8 mouse cellular contexts compared by ENCODE assay signal in the genomic region with DNA sequence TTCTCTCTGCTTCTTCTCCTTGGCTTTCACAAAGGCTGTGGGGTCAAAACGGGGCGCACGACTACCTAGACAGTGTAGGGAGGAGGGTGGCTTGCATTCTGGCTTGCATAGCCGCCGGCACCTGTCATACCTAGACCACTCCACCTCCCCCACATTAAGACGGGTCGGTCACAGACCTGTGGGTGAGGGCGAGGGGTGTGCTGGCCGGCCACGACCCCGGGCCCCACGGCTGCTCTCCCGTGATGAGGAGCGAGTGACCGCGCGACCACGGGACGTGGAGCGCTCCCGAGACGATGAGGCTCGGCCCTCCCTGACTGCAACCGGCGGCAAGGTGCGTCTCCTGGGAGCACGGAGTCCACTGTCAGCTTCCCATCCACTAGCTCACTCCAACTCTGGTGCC. TPM values are rescaled to one million over a fixed set of nuclear protein-coding genes. Genes with fewer than 3 reads are reported as not detected.
DNase-seq lines count a peak whose midpoint lies in the region; ATAC-seq and TF ChIP-seq lines count a peak whose summit lies in the region.

No protein-coding gene starts in this region.

- H3K4me3 ChIP-seq in lung, embryonic 15.5 days, result peak overlapping the region; percentile 38; the same call in 1 of the 2 replicates
- no peak overlapping the region for H3K4me3 ChIP-seq in lung, adult 2 months (replicated peaks; ENCODE audit: extremely low read depth, low read depth, low read length)
- no peak overlapping the region for H3K4me3 ChIP-seq in limb, embryonic 11.5 days (ENCODE audit: low read depth, low read length)
- peak overlapping the region; percentile 56 for H3K4me3 ChIP-seq in neural tube, embryonic 15.5 days (replicated peaks)

- 33% methylated on average over 20 of the region's 27 CpGs for WGBS in lung, embryonic 15.5 days
- WGBS in lung, adult 2 months, result 49% methylated on average over 27 of the region's 27 CpGs
- 30% methylated on average over 27 of the region's 27 CpGs for WGBS in limb, embryonic 11.5 days
- 28% methylated on average over 26 of the region's 27 CpGs for WGBS in neural tube, embryonic 15.5 days

- DNase-seq in cerebellum, adult 11-12 months, result peak; percentile 48
- DNase-seq in cerebellum, adult 11 months, result no peak
- no peak for DNase-seq in lung, adult 2 months
- DNase-seq in limb, embryonic 11.5 days (ENCODE audit: low spot score), result peak; percentile 28
- DNase-seq in urinary bladder, postnatal 25 days (ENCODE audit: low spot score), result no peak
- no peak for DNase-seq in layer of hippocampus, adult 8-10 months (ENCODE audit: low spot score in 2 of 2)

- H3K9ac ChIP-seq in lung, embryonic 15.5 days, result no peak overlapping the region
- no peak overlapping the region for H3K9ac ChIP-seq in limb, embryonic 11.5 days (ENCODE audit: low read length)
- H3K9ac ChIP-seq in neural tube, embryonic 15.5 days (replicated peaks), result peak overlapping the region; percentile 63

- no peak for TF ChIP-seq POLR2A in lung, adult 2 months (IDR thresholded peaks at IDR 0.05; ENCODE audit: borderline replicate concordance, extremely low read depth, low read depth, low read length)

- H3K4me2 ChIP-seq in lung, embryonic 15.5 days, result peak overlapping the region; percentile 86
- H3K4me2 ChIP-seq in limb, embryonic 11.5 days (ENCODE audit: low read depth, severe bottlenecking), result peak overlapping the region; percentile 79; the same call in 1 of the 2 replicates
- peak overlapping the region; percentile 89 for H3K4me2 ChIP-seq in neural tube, embryonic 15.5 days

- H3K27me3 ChIP-seq in lung, embryonic 15.5 days, result peaks cover 8% of the 10 kb centered on the region
- peaks cover 6% of the 10 kb centered on the region for H3K27me3 ChIP-seq in limb, embryonic 11.5 days (ENCODE audit: control insufficient read depth, insufficient read depth, low read length)
- no peaks in the 10 kb centered on the region for H3K27me3 ChIP-seq in neural tube, embryonic 15.5 days (replicated peaks)

- H3K27ac ChIP-seq in lung, embryonic 15.5 days, result no peak overlapping the region
- H3K27ac ChIP-seq in limb, embryonic 11.5 days (replicated peaks; ENCODE audit: low read depth, low read length), result no peak overlapping the region
- H3K27ac ChIP-seq in neural tube, embryonic 15.5 days (replicated peaks), result peak overlapping the region; percentile 49; the same call in 1 of the 2 replicates

- H3K4me1 ChIP-seq in lung, embryonic 15.5 days, result peaks cover 21% of the 10 kb centered on the region
- H3K4me1 ChIP-seq in lung, adult 2 months (ENCODE audit: control insufficient read depth, insufficient read depth, low read length), result 0 out of 2 replicates have a peak, but pooled peaks cover 4% of the 10 kb centered on the region
- H3K4me1 ChIP-seq in limb, embryonic 11.5 days (ENCODE audit: control insufficient read depth, insufficient read depth, low read length), result peaks cover 11% of the 10 kb centered on the region
- peaks cover 31% of the 10 kb centered on the region for H3K4me1 ChIP-seq in neural tube, embryonic 15.5 days

- no peaks in the 10 kb centered on the region for H3K9me3 ChIP-seq in lung, embryonic 15.5 days
- H3K9me3 ChIP-seq in limb, embryonic 11.5 days (ENCODE audit: control insufficient read depth, low read length), result no peaks in the 10 kb centered on the region
- H3K9me3 ChIP-seq in neural tube, embryonic 15.5 days (replicated peaks), result no peaks in the 10 kb centered on the region

- TF ChIP-seq CTCF in lung, adult 2 months (IDR thresholded peaks at IDR 0.05; ENCODE audit: insufficient read depth, low read length), result no peak

- H3K36me3 ChIP-seq in lung, embryonic 15.5 days, result 0 out of 2 replicates have a peak, but pooled peaks cover 3% of the 10 kb centered on the region
- no peaks in the 10 kb centered on the region for H3K36me3 ChIP-seq in limb, embryonic 11.5 days (ENCODE audit: control insufficient read depth, insufficient read depth, low read length)
- H3K36me3 ChIP-seq in neural tube, embryonic 15.5 days, result no peaks in the 10 kb centered on the region

- 0 out of 2 replicates have a peak, but pooled peaks have one; percentile 6 for ATAC-seq in lung, embryonic 15.5 days (ENCODE audit: borderline replicate concordance, extremely low read depth, low FRiP score, low TSS enrichment)
- ATAC-seq in limb, embryonic 11.5 days (ENCODE audit: insufficient number of reproducible peaks, low FRiP score, low TSS enrichment, low read depth), result 0 out of 2 replicates have a peak, but pooled peaks have one; percentile 35
- ATAC-seq in neural tube, embryonic 15.5 days (ENCODE audit: low FRiP score), result peak; percentile 26

RNA-seq across cellular contexts. Expression of a gene that starts 17.2 kb away (rescaled TPM):
- 32.1 and 34.4 TPM in 2 replicates for polyA plus RNA-seq in lung, embryonic 15.5 days (2015; fragmentation: Nextera tagmentation; extraction: Ambion mirVana)
- 22.7 and 26.9 TPM in 2 replicates for polyA plus RNA-seq in lung, adult 2 months (2012; rRNA removed)
- polyA plus RNA-seq in limb, embryonic 11.5 days (2014; fragmentation: Nextera tagmentation; extraction: Ambion mirVana), result 22.5 and 23.4 TPM in 2 replicates
- polyA plus RNA-seq in neural tube, embryonic 15.5 days (2015; fragmentation: Nextera tagmentation; extraction: Ambion mirVana), result 29.9 and 31.9 TPM in 2 replicates
- total RNA-seq in layer of hippocampus, adult 8-10 months (2022), result 10 to 100 TPM in 2 of 4 experiments, 1 to 10 TPM in 2; 9.4 to 14.3 (median 11.4) TPM

RNA-seq across cellular contexts. Expression of a gene that starts 21.9 kb away (rescaled TPM):
- 6.4 and 6.7 TPM in 2 replicates for polyA plus RNA-seq in lung, embryonic 15.5 days (2015; fragmentation: Nextera tagmentation; extraction: Ambion mirVana)
- 46.7 and 112 TPM in 2 replicates for polyA plus RNA-seq in lung, adult 2 months (2012; rRNA removed)
- polyA plus RNA-seq in limb, embryonic 11.5 days (2014; fragmentation: Nextera tagmentation; extraction: Ambion mirVana), result 0.38 and 0.45 TPM in 2 replicates
- polyA plus RNA-seq in neural tube, embryonic 15.5 days (2015; fragmentation: Nextera tagmentation; extraction: Ambion mirVana), result 19.2 and 26.6 TPM in 2 replicates
- total RNA-seq in layer of hippocampus, adult 8-10 months (2022), result 10 to 100 TPM; 11.2 to 15.5 (median 13.4) TPM

RNA-seq across cellular contexts. Expression of a gene that starts 32.7 kb away (rescaled TPM):
- 0.77 and 1.2 TPM in 2 replicates for polyA plus RNA-seq in lung, embryonic 15.5 days (2015; fragmentation: Nextera tagmentation; extraction: Ambion mirVana)
- polyA plus RNA-seq in lung, adult 2 months (2012; rRNA removed), result 4.2 and 5.0 TPM in 2 replicates
- 0.29 and 0.33 TPM in 2 replicates for polyA plus RNA-seq in limb, embryonic 11.5 days (2014; fragmentation: Nextera tagmentation; extraction: Ambion mirVana)
- polyA plus RNA-seq in neural tube, embryonic 15.5 days (2015; fragmentation: Nextera tagmentation; extraction: Ambion mirVana), result 9.4 and 10.6 TPM in 2 replicates
- 10 to 100 TPM; 71.3 to 76.7 (median 74.6) TPM for total RNA-seq in layer of hippocampus, adult 8-10 months (2022)

RNA-seq across cellular contexts. Expression of a gene that starts 53.2 kb away (rescaled TPM):
- polyA plus RNA-seq in lung, embryonic 15.5 days (2015; fragmentation: Nextera tagmentation; extraction: Ambion mirVana), result 1.7 and 2.1 TPM in 2 replicates
- 17.1 and 27.9 TPM in 2 replicates for polyA plus RNA-seq in lung, adult 2 months (2012; rRNA removed)
- not detected in 2 replicates for polyA plus RNA-seq in limb, embryonic 11.5 days (2014; fragmentation: Nextera tagmentation; extraction: Ambion mirVana)
- polyA plus RNA-seq in neural tube, embryonic 15.5 days (2015; fragmentation: Nextera tagmentation; extraction: Ambion mirVana), result 0.51 and 0.70 TPM in 2 replicates
- total RNA-seq in layer of hippocampus, adult 8-10 months (2022), result 1 to 10 TPM; 1.9 to 2.6 (median 2.2) TPM

Comparison
In these comparisons a context has a peak if more than half of its experiments do, and no peak if none do; other contexts are left out.
1. DNase-seq: peak in cerebellum, adult 11-12 months (single experiment) and limb, embryonic 11.5 days (single experiment); none in cerebellum, adult 11 months (single experiment), lung, adult 2 months (single experiment), urinary bladder, postnatal 25 days (single experiment) and layer of hippocampus, adult 8-10 months (0 of 2).
2. H3K4me3 ChIP-seq: peak in lung, embryonic 15.5 days (single experiment) and neural tube, embryonic 15.5 days (single experiment); none in lung, adult 2 months (single experiment) and limb, embryonic 11.5 days (single experiment).
3. Peak in every context shown above with its lines, with median percentiles within 50 percentile points of each other: ATAC-seq and H3K4me2 ChIP-seq.